Mouse (Mus musculus): ENCODE measurements around the gene Arhgap1.

Gene Arhgap1

DNA sequence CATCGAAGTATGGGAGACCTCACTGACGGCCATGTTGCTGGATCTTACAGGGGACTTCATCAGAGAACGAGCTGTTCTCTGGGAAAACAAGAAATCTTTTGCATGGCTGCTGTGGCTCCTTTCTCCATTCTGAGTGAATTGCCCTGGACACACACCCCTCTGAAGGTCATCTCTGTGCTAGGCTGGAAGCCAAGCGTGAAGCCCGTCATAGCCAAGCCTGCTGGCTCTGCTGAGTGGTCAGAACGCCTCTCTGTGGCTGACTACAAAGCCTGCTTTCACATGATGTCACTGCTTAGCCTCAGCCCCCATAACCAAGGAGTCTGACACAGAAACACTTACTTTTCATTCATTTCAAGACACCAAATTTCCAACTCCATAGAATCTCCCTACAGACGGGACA, 39.8 kb downstream of the Arhgap1 start:
- DNase-seq (ENCODE audit: extremely low read depth, low read depth, low spot score) = no peak

DNA sequence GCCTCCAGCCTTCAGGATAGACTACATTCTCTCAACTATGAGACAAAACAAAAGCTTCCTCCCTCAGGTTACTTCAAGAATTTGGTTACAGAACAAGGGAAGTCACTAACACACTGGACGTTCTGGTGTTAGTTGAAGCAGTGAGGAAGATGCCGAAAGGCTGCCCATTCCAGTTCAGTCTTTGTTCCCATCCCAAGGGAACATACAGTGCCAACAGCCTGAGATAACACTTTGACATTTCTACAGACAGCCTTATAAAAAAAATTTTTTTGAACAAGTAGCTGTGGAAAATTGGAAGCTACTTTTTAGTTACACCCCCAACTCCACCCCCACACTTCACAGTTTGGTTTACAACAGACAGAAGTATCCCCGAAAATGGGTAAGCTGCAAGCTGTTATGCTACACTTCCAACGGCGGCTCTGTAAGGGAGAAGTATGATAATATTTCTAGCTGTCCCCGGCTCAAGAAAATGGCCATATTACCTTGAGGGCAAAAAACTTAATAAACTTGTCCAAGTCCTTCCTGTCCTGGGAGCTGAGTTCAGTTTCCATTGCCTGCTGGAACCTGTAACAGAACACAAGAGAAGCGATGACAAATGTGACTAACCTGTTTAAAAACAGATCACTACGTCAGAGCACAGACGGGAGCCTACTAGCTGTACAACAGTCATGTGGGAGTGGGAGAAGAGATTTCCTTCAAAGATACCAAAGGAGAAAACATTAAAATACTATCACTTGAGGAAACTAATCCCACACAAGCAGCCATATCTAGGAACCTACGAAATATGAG, 46.0 kb downstream of the Arhgap1 start:
- DNase-seq (ENCODE audit: extremely low read depth, low read depth, low spot score) = no peak

DNA sequence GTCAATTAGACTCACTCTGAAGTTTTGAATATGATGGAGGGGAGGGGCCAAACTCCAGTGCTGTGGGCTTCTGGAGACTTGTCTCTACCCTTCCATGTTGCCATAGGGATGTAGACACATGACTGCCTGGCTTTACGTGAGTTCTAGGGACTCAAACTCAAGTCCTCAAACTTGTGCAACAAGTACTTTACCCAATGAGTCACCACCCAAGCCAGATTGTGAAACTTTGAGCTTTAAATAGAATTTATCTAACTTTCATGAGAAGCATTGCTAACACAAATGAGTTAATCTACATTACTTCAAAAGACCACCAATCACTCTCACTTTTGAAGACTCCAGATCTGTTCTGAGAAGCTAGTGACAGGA, 46.5 kb downstream of the Arhgap1 start:
- no peak for DNase-seq (ENCODE audit: extremely low read depth, low read depth, low spot score)

DNA sequence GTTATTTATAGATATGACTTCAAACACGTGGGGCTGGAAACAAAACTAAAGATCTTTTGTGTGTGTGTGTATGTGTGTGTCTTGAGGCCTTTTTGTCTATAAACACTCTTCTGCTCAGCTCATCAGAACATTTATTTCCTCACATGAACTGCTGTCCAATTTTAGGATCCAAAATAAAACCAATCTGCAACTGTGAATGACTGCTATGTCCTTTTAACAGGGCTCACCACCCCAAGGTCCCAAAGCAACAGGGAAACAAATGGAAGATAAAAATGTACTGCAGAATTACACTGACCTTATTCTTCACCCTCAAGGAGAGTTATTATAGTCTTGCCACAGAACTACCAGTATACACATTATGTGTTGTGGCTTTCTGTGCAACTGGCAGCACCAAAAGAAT, 49.6 kb downstream of the Arhgap1 start:
- DNase-seq (ENCODE audit: extremely low read depth, low read depth, low spot score) = no peak

DNA sequence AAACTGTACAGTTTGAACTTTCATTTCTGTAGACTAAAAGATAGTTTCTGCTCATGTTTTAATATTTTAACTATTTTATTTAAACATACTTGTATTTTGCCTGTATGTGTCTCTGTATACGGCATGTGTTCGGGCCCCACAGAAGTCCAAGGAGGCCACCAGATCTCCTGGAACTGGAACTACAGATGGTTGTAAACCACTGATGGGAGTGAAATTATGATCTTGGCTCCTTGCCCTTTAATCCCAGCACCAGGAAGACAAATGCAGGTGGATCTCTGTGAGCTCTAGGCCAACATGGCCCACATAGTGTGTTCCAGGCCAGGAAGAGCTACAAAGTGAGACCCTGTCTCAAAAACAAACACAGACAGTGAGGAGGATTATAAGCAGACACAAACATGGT, 51.7 kb downstream of the Arhgap1 start:
- DNase-seq (ENCODE audit: extremely low read depth, low read depth, low spot score) = no peak

DNA sequence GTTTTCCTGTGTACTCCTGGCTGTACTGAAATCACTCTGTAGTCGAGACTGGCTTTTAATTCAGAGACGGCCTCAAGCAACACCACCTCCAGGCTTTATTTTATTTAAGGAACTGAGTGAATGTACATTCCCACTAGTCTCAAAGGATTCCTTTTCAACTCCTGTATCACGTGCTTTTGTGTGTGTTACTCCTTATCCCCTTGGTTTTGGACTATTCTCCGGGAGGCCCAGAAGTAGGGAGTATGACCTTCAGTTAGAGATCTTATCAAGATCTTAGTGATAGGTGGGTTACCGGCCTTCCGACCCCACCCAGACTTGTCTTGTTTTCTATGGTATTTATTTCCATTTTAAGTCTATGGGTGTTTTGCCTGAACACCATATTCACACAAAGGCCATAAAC, 56.1 kb downstream of the Arhgap1 start:
- DNase-seq (ENCODE audit: extremely low read depth, low read depth, low spot score) = no peak

DNA sequence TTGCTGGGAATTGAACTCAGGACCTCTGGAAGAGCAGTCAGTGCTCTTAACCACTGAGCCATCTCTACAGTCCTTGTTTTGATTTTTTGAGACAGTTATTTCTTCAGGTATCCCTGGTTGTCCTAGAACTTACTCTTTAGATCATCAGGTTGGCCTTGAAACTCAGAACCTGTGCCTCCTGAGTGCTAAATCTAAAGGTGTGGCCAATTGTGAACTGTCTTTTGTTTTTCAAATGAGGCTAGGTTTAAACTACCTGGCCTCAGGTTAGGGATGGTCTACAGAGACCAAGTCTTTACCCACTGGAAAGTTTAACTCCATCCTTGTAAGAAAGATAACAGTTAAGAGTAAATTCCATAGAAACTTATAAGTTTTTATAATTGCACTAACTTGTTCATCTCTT, 56.8 kb downstream of the Arhgap1 start:
- no peak for DNase-seq (ENCODE audit: extremely low read depth, low read depth, low spot score)

DNA sequence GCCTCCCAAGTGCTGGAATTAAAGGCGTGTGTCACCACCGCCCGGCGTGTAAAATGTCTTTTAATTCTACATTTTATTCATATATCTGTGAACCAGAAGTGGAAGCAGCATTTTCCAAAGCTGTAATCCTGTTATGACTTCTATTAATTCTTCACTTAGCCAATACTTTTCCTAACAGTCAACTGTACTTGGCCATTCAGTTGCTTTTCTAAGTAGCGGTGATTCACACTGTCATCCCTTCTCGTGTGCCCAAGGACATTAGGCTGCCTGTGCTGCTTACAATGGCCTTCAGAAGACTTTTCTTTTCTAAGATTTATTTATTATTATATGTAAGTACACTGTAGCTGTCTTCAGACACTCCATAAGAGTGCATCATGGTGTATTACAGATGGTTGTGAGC, 58.7 kb downstream of the Arhgap1 start:
- DNase-seq (ENCODE audit: extremely low read depth, low read depth, low spot score) = no peak

DNA sequence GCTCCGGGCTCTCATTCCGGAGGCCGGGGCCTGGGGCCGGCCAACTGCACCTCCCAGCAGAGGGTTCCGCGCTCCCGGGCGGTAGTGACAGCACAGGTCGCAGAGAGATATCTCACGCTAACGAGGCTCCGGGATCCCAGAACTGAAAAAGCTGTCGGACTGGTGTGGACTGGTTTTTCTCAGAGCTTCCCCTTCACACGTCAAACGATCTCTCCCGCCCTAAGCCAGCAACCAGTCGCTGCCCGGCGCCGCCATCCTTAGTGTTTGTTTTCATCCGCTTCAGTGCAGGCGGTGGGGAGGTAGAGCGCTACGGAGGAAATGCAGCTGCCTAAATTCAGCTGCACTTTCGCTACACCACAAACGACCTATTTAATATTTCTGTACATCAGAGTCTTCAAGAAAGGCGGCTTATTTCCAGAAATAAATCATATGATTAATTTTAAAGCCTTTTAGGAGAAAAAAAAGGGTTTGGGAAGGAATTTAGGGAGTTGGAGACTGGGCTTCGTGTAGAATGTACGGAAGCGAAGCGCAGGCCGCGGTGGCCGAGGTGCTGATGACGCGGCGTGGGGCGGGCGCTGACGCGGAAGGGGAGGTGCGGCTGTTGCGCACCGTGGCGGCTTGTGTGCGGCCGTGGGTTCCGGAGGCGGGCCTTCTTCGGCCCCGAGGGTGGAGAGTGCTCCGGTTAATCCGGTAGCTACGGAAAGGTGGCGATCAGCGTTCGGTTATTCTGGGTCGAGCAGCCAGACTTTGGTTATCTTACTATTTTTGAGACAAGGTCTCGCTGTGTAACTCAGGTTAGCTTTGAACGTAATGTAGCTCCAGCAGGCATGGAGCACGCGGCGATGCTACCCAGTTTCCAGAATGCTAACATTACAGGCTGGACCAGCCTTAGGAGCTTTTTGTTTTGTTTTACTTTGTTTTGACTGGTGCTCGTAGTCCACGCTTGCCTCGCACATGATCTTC, 60.9 kb downstream of the Arhgap1 start, which contains the start of the genes Atg13 and Harbi1:
Gene Atg13, minus strand, starts transcription at position 305 of the 963 bp plus-strand sequence.
Gene Harbi1, plus strand, starts transcription at position 581 of the 963 bp plus-strand sequence.
- no peak for DNase-seq (ENCODE audit: extremely low read depth, low read depth, low spot score)

DNA sequence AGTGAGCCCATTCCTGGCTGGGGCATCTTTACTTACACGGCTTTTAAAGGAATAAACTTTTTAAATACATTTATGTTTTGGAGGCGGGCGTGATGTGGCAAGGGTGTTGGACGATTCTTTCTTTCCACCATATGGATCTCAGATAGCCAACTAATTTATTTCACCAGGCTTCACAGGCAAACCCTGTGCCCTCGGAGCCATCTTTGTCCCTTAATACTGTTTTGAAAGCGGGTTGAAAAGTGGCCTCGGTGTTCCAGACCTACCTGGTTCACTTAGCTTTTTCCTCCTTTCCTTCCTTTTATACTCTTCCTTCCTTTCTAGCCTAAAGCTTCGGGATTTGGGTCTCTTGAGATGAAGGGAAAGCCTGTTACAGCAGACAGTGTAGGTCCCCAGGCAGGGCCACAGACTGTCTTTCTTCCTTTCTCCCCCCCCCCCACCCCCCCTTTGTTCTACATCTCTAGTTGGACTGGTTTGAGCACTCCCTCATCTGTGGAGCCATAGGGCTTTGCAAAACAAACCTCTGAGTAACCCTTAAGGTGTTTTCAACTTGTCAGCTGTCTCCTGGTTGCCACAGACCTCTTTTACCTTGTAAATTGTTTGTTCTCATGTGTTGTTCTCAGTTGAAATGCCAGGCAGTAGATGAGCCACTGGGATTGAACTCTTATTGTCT, 61.7 kb downstream of the Arhgap1 start:
- DNase-seq (ENCODE audit: extremely low read depth, low read depth, low spot score) = no peak

DNA sequence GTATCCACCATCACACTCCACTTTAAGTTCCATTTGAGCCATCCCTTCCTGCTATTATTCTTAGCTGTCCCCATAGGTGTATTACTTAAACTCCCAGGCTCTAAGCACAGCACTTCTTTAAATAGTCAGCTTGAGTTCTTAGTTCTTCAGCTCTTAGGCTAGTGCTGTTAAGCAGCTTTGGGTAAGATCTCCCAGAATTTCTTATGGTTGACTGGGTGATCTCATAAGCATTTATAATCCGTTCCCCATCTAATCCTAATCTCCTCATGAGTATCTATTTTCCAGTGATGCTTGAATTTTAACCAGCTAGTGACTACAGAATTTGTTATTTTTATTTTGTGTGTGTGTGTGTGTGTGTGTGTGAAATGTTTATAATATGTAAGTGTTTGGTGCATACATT, 65.3 kb downstream of the Arhgap1 start:
- DNase-seq (ENCODE audit: extremely low read depth, low read depth, low spot score) = no peak

DNA sequence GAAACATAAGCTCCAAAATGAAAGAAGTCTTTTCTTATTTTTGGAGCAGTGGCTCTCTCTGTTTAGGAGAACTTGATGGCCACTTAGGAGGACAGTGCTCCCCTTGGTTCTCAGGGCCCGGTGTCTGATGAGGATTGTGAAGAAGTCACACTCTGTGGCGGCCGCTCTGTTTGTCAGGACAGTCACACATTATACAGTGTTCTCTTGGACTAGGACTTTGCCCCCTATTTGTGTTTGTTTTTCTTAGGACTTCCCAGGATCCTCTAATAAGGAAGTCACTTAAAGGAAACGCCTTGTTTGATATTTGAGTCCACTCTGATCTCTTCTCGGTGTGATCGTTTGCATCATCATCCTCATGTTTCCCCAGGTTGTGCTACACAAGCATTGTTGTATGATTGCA, 68.6 kb downstream of the Arhgap1 start:
- DNase-seq (ENCODE audit: extremely low read depth, low read depth, low spot score) = no peak
